Mouse (Mus musculus) left cerebral cortex, adult 18-20 months (tissue): ENCODE data around the gene Unc79. TPM values are rescaled to one million over a fixed set of nuclear protein-coding genes. Genes with fewer than 3 reads are reported as not detected.

Experiments
- DNase-seq, 2 experiments: peaks; one replicate each; pipeline ENCODE4 v3.0.0; 2021 to 2022; ENCODE audit warnings: low spot score in 2 of 2, mixed read lengths in 1 of 2
- microRNA-seq, 2 experiments: library from miRNA; unstranded; fragments of <30 nt; microRNA quantifications; one replicate each; pipeline ENCODE4 v1.2.0; 2021
- total RNA-seq, 2 experiments: library from RNA; stranded (reverse); gene quantifications; 2 replicates each; pipeline ENCODE4 v1.2.3; 2021

Unc79 gene
- total RNA-seq, 2 experiments from 2014 or later, result 54.7 to 55.8 TPM

GRCm38 (mm10) chr12:103192996-103193395, 244.3 kb downstream of the Unc79 start:
- no peak for DNase-seq

- DNase-seq, result no peak
These were observed 254.2 kb downstream of the Unc79 start for GRCm38 (mm10) chr12:103202592-103203544.

GRCm38 (mm10) chr12:103205561-103205960, 256.9 kb downstream of the Unc79 start:
- DNase-seq, result peak in 1 of 2 experiments; percentile 37

GRCm38 (mm10) chr12:103209581-103209980, 260.9 kb downstream of the Unc79 start:
- no peak for DNase-seq

GRCm38 (mm10) chr12:103211078-103211477, 262.4 kb downstream of the Unc79 start:
- DNase-seq, result peak in 1 of 2 experiments; percentile 25

- DNase-seq, result no peak
These were observed 264.9 kb downstream of the Unc79 start for GRCm38 (mm10) chr12:103213591-103213990.

GRCm38 (mm10) chr12:103214270-103214669, 265.6 kb downstream of the Unc79 start:
- DNase-seq, result no peak

GRCm38 (mm10) chr12:103214797-103215196, 266.1 kb downstream of the Unc79 start:
- DNase-seq, result no peak

- DNase-seq, result no peak
These were observed 267.4 kb downstream of the Unc79 start for GRCm38 (mm10) chr12:103215877-103216610.

GRCm38 (mm10) chr12:103223671-103224070, 275.0 kb downstream of the Unc79 start:
- DNase-seq, result no peak

GRCm38 (mm10) chr12:103226121-103226520, 277.5 kb downstream of the Unc79 start:
- DNase-seq, result no peak

GRCm38 (mm10) chr12:103229058-103229457, 280.4 kb downstream of the Unc79 start:
- DNase-seq, result no peak

Small RNA genes lying within 50 kb of the gene (microRNA-seq; reads per million reads assigned to microRNA genes)
- 0 reads per million in 2 experiments for gene Gm44324

Other genes starting within 250 kb of the Unc79 start
- 10 to 100 TPM; 56.0 to 63.6 TPM for gene Itpk1, start 243.9 kb upstream of the Unc79 start, total RNA-seq
- gene Moap1, start 205.2 kb upstream of the Unc79 start, total RNA-seq, result 10 to 100 TPM; 33.1 to 34.5 TPM
- 1 to 10 TPM; 5.1 to 5.7 TPM for gene Tmem251, start 205.1 kb upstream of the Unc79 start, total RNA-seq
- gene Gm28051, start 191.1 kb upstream of the Unc79 start, total RNA-seq, result not detected
- 10 to 100 TPM; 13.8 to 21.4 TPM for gene Gon7, start 191.1 kb upstream of the Unc79 start, total RNA-seq
- 10 to 100 TPM; 32.5 to 32.6 TPM for gene Ubr7, start 190.9 kb upstream of the Unc79 start, total RNA-seq
- 10 to 100 TPM; 16.5 to 19.1 TPM for gene Gm20604, start 190.2 kb upstream of the Unc79 start, total RNA-seq
- 10 to 100 TPM; 18.4 to 19.6 TPM for gene Btbd7, start 70.4 kb upstream of the Unc79 start, total RNA-seq
- not detected for gene Cox8c, start 49.5 kb upstream of the Unc79 start, total RNA-seq